Mouse (Mus musculus) kidney, postnatal 0 days (tissue): Measurements from ENCODE around the gene Epgn. TPM values are rescaled to one million over a fixed set of nuclear protein-coding genes. Genes with fewer than 3 reads are reported as not detected.
A peak's percentile ranks its signal among the peaks of the same experiment; 100 is the strongest.

Experiments
- ATAC-seq: fragments of 200-750 bp; cut with Nextera tagmentation; replicated peaks from 2 replicates; pipeline ENCODE4 v1.8.0; 2017; ENCODE audit warnings: low read depth, moderate number of reproducible peaks, moderate TSS enrichment, moderate library complexity; ENCODE audit not compliant: low FRiP score
- DNase-seq: peaks from one replicate; pipeline ENCODE4 v3.0.0-alpha.2; 2016; ENCODE audit warnings: low spot score
- H3K27ac ChIP-seq: fragments of 300-500 bp; sonication (generic); 2 replicates; pipeline ENCODE4 v1.5.1; 2014; ENCODE audit warnings: mild to moderate bottlenecking
- H3K27me3 ChIP-seq: fragments of 300-500 bp; sonication (generic); 2 replicates; pipeline ENCODE4 v1.6.1; 2014; ENCODE audit warnings: low read length, mixed read lengths; ENCODE audit not compliant: insufficient read depth
- H3K36me3 ChIP-seq: fragments of 300-500 bp; sonication (generic); 2 replicates; pipeline ENCODE4 v1.6.1; 2014; ENCODE audit warnings: low read length, mixed read lengths; ENCODE audit not compliant: insufficient read depth
- H3K4me1 ChIP-seq: fragments of 300-500 bp; sonication (generic); replicated peaks from 2 replicates; pipeline ENCODE4 v1.6.1; 2014; ENCODE audit warnings: antibody characterized with exemption, low read length, mixed read lengths; ENCODE audit not compliant: insufficient read depth
- H3K4me2 ChIP-seq: fragments of 300-500 bp; sonication (generic); 2 replicates; pipeline ENCODE4 v1.6.1; 2014; ENCODE audit warnings: mild to moderate bottlenecking, low read length, moderate library complexity, mixed read lengths
- H3K4me3 ChIP-seq: fragments of 300-500 bp; sonication (generic); replicated peaks from 2 replicates; pipeline ENCODE4 v1.5.1; 2014; ENCODE audit warnings: low read depth, low read length
- H3K9ac ChIP-seq: fragments of 300-500 bp; sonication (generic); 2 replicates; pipeline ENCODE4 v1.6.1; 2014; ENCODE audit warnings: low read depth, low read length
- H3K9me3 ChIP-seq: fragments of 300-500 bp; sonication (generic); replicated peaks from 2 replicates; pipeline ENCODE4 v1.6.1; 2016; ENCODE audit warnings: low read length, inconsistent platforms, mixed read lengths
- CTCF ChIP-seq: IDR thresholded peaks from 2 replicates; pipeline ENCODE4 v1.5.1; 2016; ENCODE audit warnings: antibody characterized with exemption, low read depth, mild to moderate bottlenecking, moderate library complexity
- WGBS: fragments of 180-500 bp; shearing (Covaris S2); extraction: QIAGEN DNeasy Blood & Tissue Kit; methylation state at CpG from one replicate; pipeline ENCODE4 v1.1.7; 2014; 5-methylcytosine and 5-hydroxymethylcytosine counted together
- polyA plus RNA-seq: library from polyadenylated mRNA; unstranded; fragments of >200 nt; fragmentation: Nextera tagmentation; extraction: Ambion mirVana; gene quantifications from 2 replicates; pipeline ENCODE4 v1.2.1, GENCODE M21; 2015

Gene Epgn
- polyA plus RNA-seq, 1 experiment from 2014 or later, result 0.11 TPM

GRCm38 (mm10) chr5:91038963-91039362 lies 11.7 kb downstream of the Epgn start:
- DNase-seq, result no peak
- no peak overlapping the region for H3K27ac ChIP-seq
- no peak overlapping the region for H3K4me2 ChIP-seq
- H3K36me3 ChIP-seq, result no peaks in the 10 kb centered on the region
- H3K4me1 ChIP-seq, result no peaks in the 10 kb centered on the region
- H3K9ac ChIP-seq, result no peak overlapping the region
- WGBS, result 64% methylated on average over 2 of the region's 2 CpGs
- no peaks in the 10 kb centered on the region for H3K9me3 ChIP-seq
- no peak for TF ChIP-seq CTCF
- H3K27me3 ChIP-seq, result no peaks in the 10 kb centered on the region
- no peak for ATAC-seq
- no peak overlapping the region for H3K4me3 ChIP-seq

- WGBS, result 63% methylated on average over 6 of the region's 6 CpGs
- peak; percentile 2 for DNase-seq
- ATAC-seq, result no peak
These were observed 20.7 kb downstream of the Epgn start for GRCm38 (mm10) chr5:91047987-91048386.

GRCm38 (mm10) chr5:91048397-91048796 lies 21.1 kb downstream of the Epgn start:
- TF ChIP-seq CTCF, result no peak
- no peak for DNase-seq
- no peak overlapping the region for H3K4me2 ChIP-seq
- ATAC-seq, result no peak
- H3K36me3 ChIP-seq, result no peaks in the 10 kb centered on the region
- H3K27me3 ChIP-seq, result no peaks in the 10 kb centered on the region
- H3K9me3 ChIP-seq, result no peaks in the 10 kb centered on the region
- no peaks in the 10 kb centered on the region for H3K4me1 ChIP-seq
- H3K9ac ChIP-seq, result no peak overlapping the region
- no peak overlapping the region for H3K27ac ChIP-seq
- WGBS, result 82% methylated on average over 8 of the region's 8 CpGs
- H3K4me3 ChIP-seq, result no peak overlapping the region

More at GRCm38 (mm10) chr5:91047987-91048386, 20.7 kb downstream of the Epgn start:
- Histone ChIP-seq H3K9ac (no peak overlapping the region), H3K27me3 (no peaks in the 10 kb centered on the region), H3K4me1 (no peaks in the 10 kb centered on the region), H3K27ac (no peak overlapping the region), H3K4me3 (no peak overlapping the region), H3K4me2 (no peak overlapping the region), H3K36me3 (no peaks in the 10 kb centered on the region), H3K9me3 (no peaks in the 10 kb centered on the region)
- no peak for TF ChIP-seq CTCF

- H3K4me3 ChIP-seq, result no peak overlapping the region
- H3K4me2 ChIP-seq, result no peak overlapping the region
- 82% methylated on average over 4 of the region's 4 CpGs for WGBS
- no peak for DNase-seq
- TF ChIP-seq CTCF, result no peak
- H3K36me3 ChIP-seq, result no peaks in the 10 kb centered on the region
- no peak for ATAC-seq
- no peaks in the 10 kb centered on the region for H3K4me1 ChIP-seq
- peaks cover 5% of the 10 kb centered on the region; the same call in 1 of the 2 replicates for H3K27me3 ChIP-seq
- no peak overlapping the region for H3K27ac ChIP-seq
- H3K9ac ChIP-seq, result no peak overlapping the region
- no peaks in the 10 kb centered on the region for H3K9me3 ChIP-seq
These were observed 45.1 kb downstream of the Epgn start for GRCm38 (mm10) chr5:91072340-91072739.

- no peak for TF ChIP-seq CTCF
- Histone ChIP-seq H3K36me3 (no peaks in the 10 kb centered on the region), H3K27ac (no peak overlapping the region), H3K27me3 (peaks cover 5% of the 10 kb centered on the region; the same call in 1 of the 2 replicates), H3K9ac (no peak overlapping the region), H3K4me3 (no peak overlapping the region), H3K4me2 (no peak overlapping the region), H3K4me1 (no peaks in the 10 kb centered on the region), H3K9me3 (no peaks in the 10 kb centered on the region)
- DNase-seq (no peak), ATAC-seq (no peak)
- 82% methylated on average over 8 of the region's 8 CpGs for WGBS
These were observed 46.4 kb downstream of the Epgn start for GRCm38 (mm10) chr5:91073626-91074025.

- Histone ChIP-seq H3K4me1 (no peaks in the 10 kb centered on the region), H3K4me2 (peak overlapping the region; percentile 52; the same call in 1 of the 2 replicates), H3K9me3 (no peaks in the 10 kb centered on the region), H3K27ac (no peak overlapping the region), H3K27me3 (peaks cover 5% of the 10 kb centered on the region; the same call in 1 of the 2 replicates), H3K9ac (no peak overlapping the region), H3K4me3 (no peak overlapping the region), H3K36me3 (no peaks in the 10 kb centered on the region)
- 36% methylated on average over 8 of the region's 8 CpGs for WGBS
- no peak for TF ChIP-seq CTCF
- DNase-seq (no peak), ATAC-seq (no peak)
These were observed 46.8 kb downstream of the Epgn start for GRCm38 (mm10) chr5:91074026-91074425.

- Histone ChIP-seq H3K9me3 (no peaks in the 10 kb centered on the region), H3K4me3 (peak within 1 kb of the TSS; percentile 14; the same call in 1 of the 2 replicates), H3K27me3 (peaks cover 5% of the 10 kb centered on the region; the same call in 1 of the 2 replicates), H3K27ac (no peak within 1 kb of the TSS), H3K36me3 (no peaks in the 10 kb centered on the region), H3K9ac (no peak within 1 kb of the TSS), H3K4me2 (peak within 1 kb of the TSS; percentile 52), H3K4me1 (no peaks in the 10 kb centered on the region)
- 1% methylated on average over 25 of the region's 25 CpGs for WGBS
- ATAC-seq, result no peak
- DNase-seq, result peak; percentile 25
- peak; percentile 13; the same call in 1 of the 2 replicates for TF ChIP-seq CTCF
These were observed 47.2 kb downstream of the Epgn start, which contains the start of gene Ereg for GRCm38 (mm10) chr5:91074450-91074950. TSS of gene Ereg (plus strand) at chr5:91074622.
